Mouse (Mus musculus): ENCODE results near the gene Capn8.
"Not testable (repeated sequence)": the region's sequence is repeated elsewhere in the genome, so short reads cannot be mapped to it uniquely, and the experiment has no call there.

Capn8 gene

GRCm38 (mm10) chr1:182618200-182618947, 53.6 kb downstream of the Capn8 start:
- no peak for DNase-seq

- DNase-seq: no peak
Measured at GRCm38 (mm10) chr1:182620470-182620869, 55.7 kb downstream of the Capn8 start.

DNA sequence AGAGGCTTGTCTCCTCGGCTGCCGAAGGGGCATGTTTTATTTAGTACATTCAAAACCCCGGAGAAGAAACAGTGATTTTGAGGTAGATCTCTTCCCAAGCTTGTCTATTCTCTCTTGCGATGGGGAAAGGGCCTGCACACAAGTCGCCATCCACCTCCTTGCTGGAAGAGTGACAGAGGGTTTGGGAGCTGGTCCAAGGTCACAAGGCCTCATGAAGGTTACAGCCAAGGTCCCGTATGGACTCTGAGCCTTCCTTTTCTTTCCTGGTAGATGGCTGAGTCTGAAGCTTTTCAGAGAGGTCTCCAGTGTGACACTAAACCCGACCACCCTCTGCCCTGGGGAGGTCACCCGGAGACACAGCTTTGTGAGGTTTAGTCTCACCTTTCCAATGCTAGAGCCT, 56.4 kb downstream of the Capn8 start:
- no peak for DNase-seq

DNA sequence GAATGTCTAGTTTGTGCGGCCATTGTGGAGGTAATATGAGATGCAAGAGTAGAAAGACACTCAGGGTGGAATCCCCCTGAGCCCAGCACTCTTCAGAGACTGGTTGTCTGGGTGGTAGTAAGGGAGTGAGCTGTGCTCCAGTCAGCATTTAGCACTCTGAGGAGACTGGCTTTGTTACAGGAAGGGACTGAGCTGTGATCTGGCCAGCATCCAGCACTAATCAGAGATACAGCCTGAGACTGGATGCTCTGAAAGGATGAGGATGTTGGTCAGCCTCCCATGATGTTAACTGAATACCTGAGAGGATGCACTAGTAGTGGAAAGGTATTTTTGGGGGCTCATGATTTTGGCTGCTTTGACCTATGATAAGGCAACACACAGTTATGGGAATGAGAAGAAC, 61.4 kb downstream of the Capn8 start:
- DNase-seq: no peak

DNA sequence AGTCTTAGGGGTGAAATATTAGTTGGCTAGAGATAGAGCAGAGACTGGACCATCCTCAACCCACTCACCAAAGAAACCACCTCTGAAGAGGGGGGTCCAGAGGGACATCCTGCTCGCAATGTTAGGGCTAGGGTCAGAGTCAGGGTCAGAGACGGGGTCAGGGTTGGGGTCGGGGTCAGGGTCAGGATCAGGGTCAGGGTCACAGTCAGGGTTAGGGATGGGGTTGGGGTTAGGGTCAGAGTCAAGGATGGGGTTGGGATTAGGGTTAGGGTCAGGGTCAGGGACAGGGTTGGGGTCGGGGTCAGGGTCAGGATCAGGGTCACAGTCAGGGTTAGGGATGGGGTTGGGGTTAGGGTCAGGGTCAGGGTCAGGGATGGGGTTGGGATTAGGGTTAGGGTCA, 64.4 kb downstream of the Capn8 start:
- DNase-seq: no peak

DNA sequence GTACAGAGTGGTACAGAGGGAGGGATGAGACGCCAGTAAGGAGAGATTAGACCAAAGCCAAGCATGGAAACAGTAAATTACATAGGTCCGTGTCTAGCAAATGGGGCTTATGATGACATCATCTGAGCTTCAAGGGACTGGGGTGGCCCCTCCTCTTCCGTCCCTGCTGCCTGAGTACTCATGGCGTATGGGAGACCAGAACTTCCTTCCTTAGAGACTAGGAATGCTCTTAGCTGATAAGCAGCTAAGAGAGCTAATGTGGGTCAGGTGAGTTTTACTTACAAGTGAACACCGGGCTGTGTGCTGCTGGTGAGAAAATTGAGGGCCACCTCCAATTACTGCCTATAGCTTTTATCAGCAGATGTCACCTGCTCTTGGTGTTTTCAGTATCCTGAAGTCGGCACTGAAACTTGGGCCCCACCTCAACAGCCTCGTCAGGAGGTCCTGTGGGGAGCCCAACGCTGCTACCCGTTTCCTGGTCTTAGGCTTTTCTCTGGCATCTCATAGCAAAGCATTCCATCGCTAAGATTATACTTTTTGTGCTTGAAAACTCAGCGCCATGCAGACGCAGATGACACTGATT, 69.0 kb downstream of the Capn8 start:
- no peak for DNase-seq

GRCm38 (mm10) chr1:182639016-182639415, 74.2 kb downstream of the Capn8 start:
- no peak for DNase-seq

GRCm38 (mm10) chr1:182639456-182639855, 74.6 kb downstream of the Capn8 start:
- DNase-seq: no peak

GRCm38 (mm10) chr1:182640094-182640493, 75.3 kb downstream of the Capn8 start:
- DNase-seq: no peak

DNA sequence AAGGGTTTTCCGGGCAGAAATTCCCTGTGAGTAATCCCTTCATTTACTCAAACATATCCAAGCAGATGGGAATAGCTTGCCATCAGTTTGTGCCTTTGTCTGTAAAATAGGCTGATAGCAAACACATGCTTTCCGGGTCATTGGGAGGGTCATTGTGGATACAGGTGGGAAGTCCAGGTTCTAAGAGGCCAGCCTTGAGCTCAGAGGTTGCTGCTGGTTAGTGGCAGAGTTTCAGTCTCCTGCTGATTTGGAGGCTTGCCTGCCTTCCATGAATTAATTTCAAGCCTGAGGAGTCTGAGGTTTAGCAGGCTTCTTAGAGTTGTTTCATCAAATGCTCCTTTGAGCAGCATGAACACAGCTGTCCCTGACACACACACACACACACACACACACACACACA, 78.0 kb downstream of the Capn8 start:
- no peak for DNase-seq

DNA sequence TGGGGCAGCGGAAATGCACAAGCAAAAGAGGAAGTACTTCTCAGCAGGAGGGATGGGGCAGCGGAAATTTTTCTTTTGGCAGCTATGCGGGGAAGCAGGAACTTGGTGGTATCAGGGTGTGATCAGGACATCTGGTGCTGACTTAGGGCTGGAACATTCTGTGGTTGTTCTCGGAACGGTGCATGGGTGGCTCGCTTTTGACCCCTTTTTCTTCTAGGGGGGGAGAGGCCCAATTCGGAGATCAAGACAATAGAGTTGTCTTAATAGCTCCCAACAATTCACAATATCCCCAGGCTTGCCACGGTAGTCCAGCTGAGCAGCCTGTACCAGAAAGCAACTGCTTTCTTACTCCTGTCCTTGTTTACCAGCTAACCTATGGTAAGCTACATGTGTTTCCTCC, 79.6 kb downstream of the Capn8 start:
- not testable (repeated sequence) for DNase-seq

- no peak for DNase-seq
Measured at GRCm38 (mm10) chr1:182645211-182645668, 80.4 kb downstream of the Capn8 start.

GRCm38 (mm10) chr1:182646796-182647195, 82.0 kb downstream of the Capn8 start:
- DNase-seq: no peak

GRCm38 (mm10) chr1:182657760-182658159, 93.0 kb downstream of the Capn8 start:
- DNase-seq: peak; percentile 8 to 40

GRCm38 (mm10) chr1:182660365-182660764, 95.6 kb downstream of the Capn8 start:
- no peak for DNase-seq

DNA sequence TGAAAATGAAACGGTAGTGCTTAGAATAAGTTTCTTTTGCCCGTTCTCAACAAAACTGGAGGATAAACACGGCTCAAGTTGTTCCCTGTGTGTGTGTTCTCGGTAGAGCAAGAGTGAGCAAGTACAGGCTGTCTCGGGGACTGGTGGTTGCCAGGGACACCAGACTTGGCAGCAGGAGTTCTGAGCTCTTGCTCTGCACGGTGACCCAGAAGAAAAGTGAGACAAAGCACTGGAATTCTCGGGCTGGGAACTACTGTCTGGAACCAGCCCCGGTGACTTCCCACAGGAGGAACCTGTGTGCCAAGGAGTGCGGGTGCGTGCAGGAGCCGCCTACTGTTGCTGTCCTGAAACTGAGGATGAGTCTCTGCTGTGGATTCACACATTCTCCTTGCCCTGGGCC, 98.9 kb downstream of the Capn8 start:
- no peak for DNase-seq

GRCm38 (mm10) chr1:182664841-182665240, 100.0 kb downstream of the Capn8 start:
- no peak for DNase-seq

- DNase-seq: no peak
Measured at GRCm38 (mm10) chr1:182667281-182667680, 102.5 kb downstream of the Capn8 start.

GRCm38 (mm10) chr1:182669741-182670140, 104.9 kb downstream of the Capn8 start:
- no peak for DNase-seq

GRCm38 (mm10) chr1:182670563-182671342, 105.9 kb downstream of the Capn8 start:
- no peak for DNase-seq

- no peak for DNase-seq
Measured at GRCm38 (mm10) chr1:182671343-182671624, 106.5 kb downstream of the Capn8 start.

DNA sequence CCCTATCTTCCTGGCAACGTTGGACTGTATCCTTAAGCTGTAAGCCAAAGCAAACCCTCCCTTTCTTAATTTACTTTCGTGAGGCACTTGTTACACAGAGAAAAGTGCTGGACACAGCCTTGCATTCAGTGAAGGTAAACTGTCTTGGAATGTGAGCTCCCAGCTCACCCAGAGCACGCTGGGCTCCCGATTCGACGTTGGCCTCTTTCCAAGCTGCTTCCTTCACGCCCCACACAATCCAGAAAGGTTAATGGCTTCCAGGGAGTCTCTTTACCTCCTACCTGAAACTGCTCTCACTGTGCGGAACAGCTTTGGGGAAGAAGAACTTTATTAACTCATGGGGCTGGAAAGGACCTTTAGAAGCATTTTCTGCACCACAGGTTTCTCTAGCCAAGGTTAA, 110.5 kb downstream of the Capn8 start:
- DNase-seq: no peak

- DNase-seq: no peak
Measured at GRCm38 (mm10) chr1:182678151-182678550, 113.3 kb downstream of the Capn8 start.

GRCm38 (mm10) chr1:182679169-182679568, 114.4 kb downstream of the Capn8 start:
- DNase-seq: no peak

Measured in thymus, adult 18-20 months (tissue).